Mouse (Mus musculus) myocyte (in vitro differentiated cells): ENCODE measurements around the gene Mipol1.

ENCODE experiments used
- CEBPB ChIP-seq: IDR thresholded peaks from 2 replicates; pipeline ENCODE4 v1.6.1; 2011; ENCODE audit warnings: mild to moderate bottlenecking, moderate library complexity; ENCODE audit not compliant: poor library complexity, insufficient read depth, severe bottlenecking
- E2F4 ChIP-seq: IDR thresholded peaks from one replicate; pipeline ENCODE4 v1.6.1; 2011; ENCODE audit warnings: mild to moderate bottlenecking, control low read depth, moderate library complexity; ENCODE audit not compliant: insufficient read depth
- MAX ChIP-seq: IDR thresholded peaks from one replicate; pipeline ENCODE4 v1.6.1; 2011; ENCODE audit warnings: low read depth, mild to moderate bottlenecking, control low read depth
- MYOG ChIP-seq, 3 experiments: IDR thresholded peaks; one replicate each; pipeline ENCODE4 v1.6.1; 2011; ENCODE audit warnings: control low read depth in 2 of 3, low read depth in 2 of 3, mild to moderate bottlenecking in 2 of 3; ENCODE audit not compliant: insufficient read length in 2 of 3, control insufficient read depth in 1 of 3, insufficient read depth in 1 of 3
- POLR2A ChIP-seq: IDR thresholded peaks from one replicate; pipeline ENCODE4 v1.6.1; 2011; ENCODE audit warnings: low read depth, mild to moderate bottlenecking, control low read depth, moderate library complexity; ENCODE audit not compliant: insufficient read length
- POLR2AphosphoS2 ChIP-seq: IDR thresholded peaks from one replicate; pipeline ENCODE4 v1.6.1; 2011; ENCODE audit warnings: low read depth, control low read depth; ENCODE audit not compliant: insufficient read length
- SRF ChIP-seq: IDR thresholded peaks from one replicate; pipeline ENCODE4 v1.6.1; 2011; ENCODE audit warnings: low read depth; ENCODE audit not compliant: control insufficient read depth, insufficient read length
- TCF12 ChIP-seq: IDR thresholded peaks from one replicate; pipeline ENCODE4 v1.6.1; 2011; ENCODE audit warnings: mild to moderate bottlenecking, control low read depth; ENCODE audit not compliant: poor library complexity, insufficient read depth, severe bottlenecking
- USF1 ChIP-seq: IDR thresholded peaks from one replicate; pipeline ENCODE4 v1.6.1; 2011; ENCODE audit warnings: low read depth, mild to moderate bottlenecking, control low read depth, moderate library complexity

GRCm38 (mm10) chr12:57364027-57364426, 133.8 kb downstream of the Mipol1 start:
- no peak for TF ChIP-seq POLR2A
- no peak for TF ChIP-seq SRF
- TF ChIP-seq MAX: no peak
- TF ChIP-seq USF1: no peak
- TF ChIP-seq POLR2AphosphoS2: no peak
- no peak for TF ChIP-seq CEBPB
- TF ChIP-seq E2F4: no peak
- TF ChIP-seq MYOG (IDR thresholded peaks at IDR 0.05; ENCODE audit: control insufficient read depth in 1 of 3, insufficient read depth in 1 of 3, insufficient read length in 2 of 3, low read depth in 2 of 3): no peak
- TF ChIP-seq TCF12: no peak
